Mouse (Mus musculus) bone marrow macrophage, adult 2 months (primary cell): ENCODE measurements around the gene Ispd. TPM values are rescaled to one million over a fixed set of nuclear protein-coding genes. Genes with fewer than 3 reads are reported as not detected.

Source experiments
- H3K27ac ChIP-seq: 2 replicates; pipeline ENCODE4 v1.5.1; 2012; ENCODE audit warnings: low read depth, low read length; ENCODE audit not compliant: insufficient read depth
- H3K4me1 ChIP-seq: 2 replicates; pipeline ENCODE4 v1.6.1; 2012; ENCODE audit warnings: low read length; ENCODE audit not compliant: control insufficient read depth, insufficient read depth
- H3K4me3 ChIP-seq: 2 replicates; pipeline ENCODE4 v1.5.1; 2012; ENCODE audit warnings: mild to moderate bottlenecking, low read length, moderate library complexity; ENCODE audit not compliant: insufficient read depth
- CTCF ChIP-seq: IDR thresholded peaks from 2 replicates; pipeline ENCODE4 v1.5.1; 2012; ENCODE audit warnings: low read depth, mild to moderate bottlenecking, low read length, moderate library complexity
- POLR2A ChIP-seq: IDR thresholded peaks from 2 replicates; pipeline ENCODE4 v1.6.1; 2012; ENCODE audit warnings: mild to moderate bottlenecking, low read depth, low read length, borderline replicate concordance
- polyA plus RNA-seq: library from polyadenylated mRNA; stranded (reverse); fragments of >200 nt; gene quantifications from 2 replicates; pipeline ENCODE4 v1.2.4, GENCODE M21; 2012; ENCODE audit not compliant: missing spikeins, insufficient read depth, insufficient read length

The Ispd gene
- polyA plus RNA-seq, 1 experiment: 1.4 TPM

- no peak overlapping the region for H3K4me3 ChIP-seq
- H3K4me1 ChIP-seq: no peaks in the 10 kb centered on the region
- TF ChIP-seq POLR2A (no peak), CTCF (no peak)
- no peak overlapping the region for H3K27ac ChIP-seq
Measured at GRCm38 (mm10) chr12:36724297-36724696, 343.0 kb downstream of the Ispd start.

GRCm38 (mm10) chr12:36725250-36725649 lies 344.0 kb downstream of the Ispd start:
- no peaks in the 10 kb centered on the region for H3K4me1 ChIP-seq
- no peak overlapping the region for H3K27ac ChIP-seq
- H3K4me3 ChIP-seq: no peak overlapping the region
- TF ChIP-seq POLR2A (no peak), CTCF (no peak)

- Histone ChIP-seq H3K4me3 (no peak overlapping the region), H3K4me1 (no peaks in the 10 kb centered on the region), H3K27ac (no peak overlapping the region)
- TF ChIP-seq CTCF (no peak), POLR2A (no peak)
Measured at GRCm38 (mm10) chr12:36726026-36726425, 344.8 kb downstream of the Ispd start.

- Histone ChIP-seq H3K4me3 (no peak overlapping the region), H3K4me1 (no peaks in the 10 kb centered on the region), H3K27ac (no peak overlapping the region)
- TF ChIP-seq CTCF (no peak), POLR2A (no peak)
Measured at GRCm38 (mm10) chr12:36733673-36734371, 352.6 kb downstream of the Ispd start.

Other genes starting within 250 kb of the Ispd start
- 15.1 and 17.2 TPM in 2 replicates for gene Ankmy2, start 224.3 kb upstream of the Ispd start, polyA plus RNA-seq
- gene Bzw2, start 223.4 kb upstream of the Ispd start, polyA plus RNA-seq: 6.3 and 7.3 TPM in 2 replicates
- gene Lrrc72, start 128.1 kb upstream of the Ispd start, polyA plus RNA-seq: not detected in 2 replicates
- gene Sostdc1, start 67.3 kb upstream of the Ispd start, polyA plus RNA-seq: not detected in 2 replicates
- gene D630036H23Rik, start 731 bp downstream of the Ispd start, polyA plus RNA-seq: not detected in 2 replicates